Mouse (Mus musculus): Measurements from ENCODE around the gene Epha3. TPM values are rescaled to one million over a fixed set of nuclear protein-coding genes. Genes with fewer than 3 reads are reported as not detected.

The Epha3 gene
- polyA plus RNA-seq (2014; fragmentation: Illumina TruSeq; extraction: RNeasy Lipid Tissue Mini Kit (QIAGEN cat#74804); ENCODE audit: low read depth, low replicate concordance): 0.74 TPM

GRCm38 (mm10) chr16:63863913-63864330 is at the start of gene Epha3:
Gene Epha3, minus strand, starts transcription at chr16:63864175.

